Mouse (Mus musculus) WW6 (cell line): ENCODE data around the gene Cybb.
"Not testable (repeated sequence)": the region's sequence is repeated elsewhere in the genome, so short reads cannot be mapped to it uniquely, and the experiment has no call there.

Source experiments
- DNase-seq: peaks from one replicate; pipeline ENCODE4 v3.0.0-alpha.2; 2013; ENCODE audit warnings: low read depth, low spot score

Cybb gene

GRCm38 (mm10) chrX:9487671-9488070 is at the start of gene Cybb:
Gene Cybb, minus strand, starts transcription at chrX:9487771.
- DNase-seq, result no peak

GRCm38 (mm10) chrX:9536881-9537280 is 49.3 kb upstream of the Cybb start:
- DNase-seq, result no peak

- DNase-seq, result not testable (repeated sequence)
Observed at GRCm38 (mm10) chrX:9519969-9520368, 32.4 kb upstream of the Cybb start.

GRCm38 (mm10) chrX:9517531-9517930 is 30.0 kb upstream of the Cybb start:
- not testable (repeated sequence) for DNase-seq

- not testable (repeated sequence) for DNase-seq
Observed at GRCm38 (mm10) chrX:9475036-9475435, 12.5 kb downstream of the Cybb start.

DNA sequence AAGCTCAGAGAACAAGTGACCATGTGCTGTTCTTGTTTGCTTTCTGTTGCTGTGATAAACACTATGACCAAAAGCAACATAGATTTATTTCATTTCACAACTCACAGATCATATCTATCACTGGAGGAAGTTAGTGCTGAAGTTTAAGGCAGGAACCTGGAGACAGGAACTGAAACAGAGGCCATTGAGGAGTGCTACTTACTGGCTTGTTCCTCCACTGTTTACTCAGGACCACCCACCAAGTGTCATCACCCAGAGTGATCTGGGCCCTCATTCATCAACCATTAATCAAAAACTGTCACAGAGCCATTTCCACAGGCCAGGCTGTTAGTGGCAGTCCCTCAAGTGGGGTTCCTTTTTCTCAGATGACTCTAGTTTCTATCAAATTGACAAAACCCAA is 13.1 kb downstream of the Cybb start:
- DNase-seq, result no peak

- no peak for DNase-seq
Observed at GRCm38 (mm10) chrX:9473768-9474167, 13.8 kb downstream of the Cybb start.

- DNase-seq, result no peak
Observed at GRCm38 (mm10) chrX:9470811-9471388, 16.7 kb downstream of the Cybb start.

GRCm38 (mm10) chrX:9469100-9469499 is 18.5 kb downstream of the Cybb start:
- no peak for DNase-seq

DNA sequence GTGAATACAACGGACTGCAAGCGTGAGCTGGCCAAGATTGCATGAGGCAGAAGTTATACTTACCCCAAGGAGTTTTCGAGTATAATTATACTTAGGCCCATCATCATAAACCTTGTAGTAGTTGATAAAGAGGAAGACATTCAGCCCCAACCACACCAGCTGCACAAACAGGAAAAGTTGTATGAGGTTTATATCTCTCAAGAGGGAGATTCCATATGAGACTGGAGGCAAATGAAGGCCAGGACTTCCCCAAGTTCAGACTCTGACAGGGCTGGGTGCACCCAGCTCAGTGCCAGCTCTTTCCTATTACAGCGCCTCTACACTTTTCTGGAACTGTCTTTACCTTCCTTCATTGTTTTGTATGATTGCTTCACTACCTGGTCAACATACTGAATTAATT is 20.6 kb downstream of the Cybb start:
- no peak for DNase-seq

DNA sequence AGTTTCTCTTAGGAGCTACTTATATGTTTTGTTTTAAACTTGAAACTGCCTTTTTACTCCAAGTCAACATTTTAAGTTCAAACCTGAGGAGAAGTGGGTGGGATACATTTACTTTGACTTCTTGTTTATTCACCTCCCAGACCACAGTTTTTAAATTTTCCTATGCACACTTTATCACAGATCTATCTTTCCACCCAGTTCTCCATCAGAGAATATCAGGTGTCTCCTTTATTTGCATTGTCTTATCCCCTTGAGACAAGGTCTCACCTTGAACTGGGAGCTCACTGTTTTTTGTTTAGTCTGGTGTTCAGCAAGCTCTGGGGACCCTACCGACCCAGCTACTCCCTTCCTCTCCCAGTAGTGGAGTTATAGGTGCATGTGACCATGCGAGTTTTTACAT is 21.7 kb downstream of the Cybb start:
- DNase-seq, result no peak

- DNase-seq, result no peak
Observed at GRCm38 (mm10) chrX:9462671-9463070, 24.9 kb downstream of the Cybb start.

- no peak for DNase-seq
Observed at GRCm38 (mm10) chrX:9461399-9461798, 26.2 kb downstream of the Cybb start.

DNA sequence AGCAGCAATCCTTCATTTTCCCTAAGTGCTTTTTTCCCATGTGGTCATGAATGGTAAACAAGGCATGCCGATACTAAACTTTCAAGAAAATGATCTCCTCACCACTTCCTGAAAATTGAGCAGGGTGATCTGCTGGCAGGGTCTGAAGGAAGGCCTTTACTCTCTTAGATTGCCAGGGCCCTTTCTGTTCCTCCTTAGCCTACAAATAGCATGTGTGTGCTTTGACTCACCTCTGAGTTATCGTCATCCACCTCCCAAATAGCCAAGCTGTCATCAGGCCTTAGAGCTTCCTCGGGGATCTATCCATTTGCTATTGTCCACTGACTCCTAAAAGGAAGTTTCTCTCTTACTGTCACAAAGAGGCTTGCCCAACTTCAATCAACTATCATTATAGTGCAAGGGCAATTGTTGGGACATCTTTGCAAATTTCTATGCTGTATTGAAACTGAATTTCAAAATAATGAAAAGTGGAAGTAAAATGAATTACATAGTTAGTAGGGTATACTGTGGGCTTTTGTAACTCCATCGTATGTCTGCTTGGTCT is 27.1 kb downstream of the Cybb start:
- DNase-seq, result no peak

- no peak for DNase-seq
Observed at GRCm38 (mm10) chrX:9452375-9452774, 35.2 kb downstream of the Cybb start.

GRCm38 (mm10) chrX:9447284-9447683 is 40.3 kb downstream of the Cybb start:
- DNase-seq, result no peak

DNA sequence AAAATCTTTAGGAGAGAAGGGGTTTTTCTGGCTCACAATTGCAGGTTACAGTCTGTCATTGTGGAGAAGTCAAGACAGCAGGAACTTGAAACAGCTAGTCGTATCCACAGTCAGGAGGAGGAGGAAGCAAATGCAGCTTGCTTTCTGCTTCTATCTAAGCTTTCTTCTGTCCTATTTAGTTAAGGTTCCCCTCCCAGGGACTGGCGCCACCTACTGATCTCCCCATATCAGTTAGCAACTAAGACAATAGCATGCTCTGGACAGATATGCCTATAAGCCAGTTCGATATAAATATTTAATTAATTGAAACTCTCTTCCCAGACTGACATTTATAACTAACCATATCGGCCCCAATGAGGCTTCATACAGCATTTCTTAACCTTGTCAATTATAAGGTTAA is 46.5 kb downstream of the Cybb start:
- DNase-seq, result no peak

GRCm38 (mm10) chrX:9440556-9440955 is 47.0 kb downstream of the Cybb start:
- DNase-seq, result no peak

GRCm38 (mm10) chrX:9439257-9439656 is 48.3 kb downstream of the Cybb start:
- DNase-seq, result no peak

GRCm38 (mm10) chrX:9413889-9414288 is 73.7 kb downstream of the Cybb start:
- DNase-seq, result no peak
